Mouse (Mus musculus) heart, postnatal 14 days (tissue): Measurements from ENCODE around the gene Hrh3. TPM values are rescaled to one million over a fixed set of nuclear protein-coding genes. Genes with fewer than 3 reads are reported as not detected.

ENCODE experiments used
- DNase-seq, 2 experiments: peaks; one replicate each; pipeline ENCODE4 v3.0.0; 2021 to 2022
- intact Hi-C: fragments of 180-260 bp; cut with DNase I; formaldehyde crosslinking; loops from one replicate; pipeline ENCODE4 v1.15.1; 2025
- total RNA-seq, 2 experiments: library from RNA; stranded (reverse); gene quantifications; 2 replicates each; pipeline ENCODE4 v1.2.3; 2021

Hrh3 gene
- total RNA-seq, 2 experiments from 2014 or later, result not detected

DNA sequence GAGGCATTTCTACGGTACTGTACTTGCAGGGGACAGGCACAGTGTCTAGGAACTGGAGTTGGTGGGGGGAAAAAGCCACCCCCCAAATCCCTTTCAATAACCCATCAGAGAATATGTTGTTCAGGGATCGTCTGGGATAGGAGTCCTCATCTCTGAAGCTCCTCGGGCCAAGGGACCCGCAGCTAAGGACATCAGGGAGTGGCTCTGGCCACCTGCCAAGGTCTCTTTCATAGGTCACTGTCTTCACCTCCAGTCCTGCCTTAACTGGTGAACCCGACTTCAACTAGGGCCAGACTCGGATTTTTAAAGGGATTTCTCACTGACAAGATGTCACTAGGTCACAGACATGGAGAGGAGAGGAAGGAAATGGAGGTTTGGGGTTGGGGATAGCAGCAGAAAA is 4.0 kb upstream of the Hrh3 start:
- DNase-seq, result no peak

GRCm38 (mm10) chr2:180107081-180107480 is 2.8 kb upstream of the Hrh3 start:
- DNase-seq, result no peak
- intact Hi-C loops, result no loop called here

More for the DNA sequence above, 4.0 kb upstream of the Hrh3 start:
- intact Hi-C loops, result no loop called here

- no peak for DNase-seq
- intact Hi-C loops, result no loop called here
Observed at GRCm38 (mm10) chr2:180105441-180106190, 1.3 kb upstream of the Hrh3 start.

DNA sequence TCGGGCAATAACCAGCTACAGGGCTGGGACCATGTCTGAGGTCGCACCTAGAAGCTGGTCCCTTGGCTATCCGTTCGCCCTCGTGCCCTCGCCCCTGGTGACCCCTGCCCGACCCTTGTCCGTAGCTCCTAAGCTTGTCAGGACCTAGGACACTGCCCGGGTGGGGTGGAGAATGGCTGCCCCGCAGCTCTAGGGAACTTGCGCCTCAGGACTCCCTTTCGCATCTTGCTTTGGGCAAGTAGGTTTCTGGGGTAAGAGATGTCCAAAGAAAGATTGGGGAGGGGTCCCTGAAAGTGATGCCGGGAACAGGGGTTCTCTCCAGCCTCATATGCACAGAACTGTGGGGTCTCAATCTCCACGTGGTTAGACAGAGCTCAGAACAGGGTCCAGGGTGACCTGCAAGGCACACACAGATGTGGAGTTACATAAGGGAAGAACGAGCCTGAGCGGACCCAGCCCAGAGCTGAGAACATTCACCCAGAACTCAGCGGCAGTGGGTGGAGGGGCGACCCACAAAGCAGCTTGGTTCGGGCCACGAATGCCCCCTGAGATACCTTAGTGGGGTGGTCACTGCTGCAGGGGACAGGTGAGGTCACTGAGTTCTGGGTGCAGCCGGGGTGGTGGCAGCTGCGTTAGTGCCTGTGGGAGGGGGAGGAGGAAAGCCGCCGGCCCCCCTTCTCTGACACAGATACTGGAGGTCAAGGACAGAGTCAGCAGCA is 530 bp upstream of the Hrh3 start:
- intact Hi-C loops, result no loop called here
- no peak for DNase-seq

GRCm38 (mm10) chr2:180103151-180103977 is 924 bp downstream of the Hrh3 start:
- intact Hi-C loops, result no loop called here
- DNase-seq, result no peak

- DNase-seq, result no peak
- intact Hi-C loops, result no loop called here
Observed at GRCm38 (mm10) chr2:180099529-180099928, 4.8 kb downstream of the Hrh3 start.

- intact Hi-C loops, result no loop called here
- no peak for DNase-seq
Observed at GRCm38 (mm10) chr2:180098167-180098566, 6.1 kb downstream of the Hrh3 start.

DNA sequence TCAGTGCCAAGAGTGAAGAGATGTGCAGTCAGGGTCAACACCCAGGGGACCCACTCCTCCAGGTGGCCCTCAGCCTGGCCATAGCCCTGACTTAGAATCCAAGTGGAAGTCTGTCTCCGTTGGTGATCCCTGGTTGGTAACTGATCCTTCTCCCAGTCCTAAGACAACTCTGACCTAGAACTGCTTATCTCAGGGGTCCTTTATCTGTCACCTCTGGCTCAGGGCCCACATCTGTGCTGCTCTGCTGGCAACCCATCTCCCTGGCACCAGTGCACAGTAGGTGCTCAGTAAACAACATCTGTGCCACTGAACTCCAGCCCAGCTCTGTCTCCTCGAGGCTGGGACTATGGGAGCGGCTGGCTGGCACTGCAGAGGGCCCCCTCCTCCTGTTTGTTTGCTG is 6.7 kb downstream of the Hrh3 start:
- no peak for DNase-seq
- intact Hi-C loops, result no loop called here

DNA sequence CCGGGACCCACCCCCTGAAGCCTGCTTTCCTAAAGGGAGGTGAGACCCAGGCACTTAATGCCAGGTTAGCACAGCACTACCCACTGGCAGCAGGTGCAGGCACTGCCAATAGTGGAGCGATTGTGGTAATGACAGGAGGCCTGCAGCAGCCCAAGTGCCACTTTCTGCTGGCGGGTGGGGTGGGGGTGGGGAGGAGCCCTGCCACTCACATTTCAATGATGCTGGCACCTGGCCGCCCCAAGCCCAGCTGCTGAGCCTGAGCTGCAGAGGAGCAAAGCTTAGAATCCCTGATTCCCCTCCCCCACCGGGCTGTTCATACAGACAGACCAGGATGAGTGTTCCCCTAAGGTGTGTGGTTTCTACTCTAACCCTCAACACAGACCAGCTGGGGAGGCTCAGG is 8.6 kb downstream of the Hrh3 start:
- no peak for DNase-seq
- intact Hi-C loops, result no loop called here

GRCm38 (mm10) chr2:180090285-180090684 is 14.0 kb downstream of the Hrh3 start:
- DNase-seq, result no peak
- intact Hi-C loops, result no loop called here

GRCm38 (mm10) chr2:180087472-180087871 is 16.8 kb downstream of the Hrh3 start:
- intact Hi-C loops, result no loop called here

GRCm38 (mm10) chr2:180086637-180087027 is 17.7 kb downstream of the Hrh3 start:
- intact Hi-C loops, result no loop called here
- DNase-seq, result no peak

More at GRCm38 (mm10) chr2:180087472-180087871, 16.8 kb downstream of the Hrh3 start:
- DNase-seq, result no peak

- intact Hi-C loops, result no loop called here
- DNase-seq, result no peak
Observed at GRCm38 (mm10) chr2:180085926-180086636, 18.2 kb downstream of the Hrh3 start.

DNA sequence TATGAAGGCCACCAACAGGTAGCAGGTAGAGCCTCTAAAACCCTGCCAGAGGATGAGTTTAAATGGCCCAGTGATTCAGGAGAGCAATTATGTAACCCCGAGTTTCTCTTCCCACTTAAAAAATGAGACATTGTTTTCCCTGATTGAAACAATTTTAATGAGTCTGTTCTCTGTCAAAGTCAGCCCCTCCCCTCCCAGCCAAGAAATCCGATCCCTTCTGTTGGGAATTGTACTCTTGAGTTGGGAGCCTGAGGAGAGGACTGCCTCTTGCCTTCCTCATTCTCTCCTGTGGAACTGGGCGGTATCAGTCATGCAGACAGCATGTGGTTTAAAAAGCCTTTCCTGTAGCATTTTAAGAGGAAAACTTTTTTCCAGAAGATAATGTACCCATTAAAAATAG is 19.7 kb downstream of the Hrh3 start:
- no peak for DNase-seq
- intact Hi-C loops, result no loop called here

DNA sequence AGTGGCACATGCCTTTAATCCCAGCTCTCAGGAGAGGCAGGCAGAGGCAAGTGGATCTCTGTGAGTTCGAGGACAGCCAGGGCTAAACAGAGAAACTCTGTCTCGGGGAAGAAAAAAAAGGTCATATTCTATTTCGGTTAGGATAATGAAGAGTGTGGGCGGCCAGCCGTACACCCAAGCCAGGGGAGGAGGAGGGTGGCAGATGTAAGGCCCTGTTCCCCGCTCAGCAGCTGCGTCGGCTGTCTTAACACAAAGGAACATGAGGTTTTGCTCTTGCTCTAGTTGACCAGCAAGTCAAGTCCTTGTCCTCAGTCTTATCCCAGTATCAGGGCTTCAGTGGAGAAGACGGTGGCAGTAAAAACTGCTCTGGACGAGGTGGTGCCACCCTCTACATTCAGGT is 21.2 kb downstream of the Hrh3 start:
- no peak for DNase-seq
- intact Hi-C loops, result no loop called here

DNA sequence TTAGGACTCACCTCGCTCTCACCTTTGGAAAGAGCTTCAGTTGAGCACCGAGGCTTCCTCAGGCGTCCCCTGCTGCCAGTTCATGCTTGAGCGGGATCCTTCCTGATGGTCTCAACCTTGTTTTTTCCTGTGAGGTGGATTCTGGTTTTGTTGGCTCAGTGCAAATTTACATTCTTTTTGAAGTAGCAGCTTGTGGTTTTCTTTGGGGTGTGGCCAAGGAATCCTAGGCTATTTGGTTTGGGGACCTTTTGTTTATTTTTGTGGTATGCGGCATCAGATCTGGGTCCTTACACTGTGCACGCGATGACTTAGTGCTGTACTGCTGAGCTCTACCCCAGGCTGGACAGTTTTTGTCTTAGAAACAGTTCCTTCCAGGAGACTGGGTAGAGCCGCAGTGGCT is 23.6 kb downstream of the Hrh3 start:
- intact Hi-C loops, result no loop called here
- no peak for DNase-seq

DNA sequence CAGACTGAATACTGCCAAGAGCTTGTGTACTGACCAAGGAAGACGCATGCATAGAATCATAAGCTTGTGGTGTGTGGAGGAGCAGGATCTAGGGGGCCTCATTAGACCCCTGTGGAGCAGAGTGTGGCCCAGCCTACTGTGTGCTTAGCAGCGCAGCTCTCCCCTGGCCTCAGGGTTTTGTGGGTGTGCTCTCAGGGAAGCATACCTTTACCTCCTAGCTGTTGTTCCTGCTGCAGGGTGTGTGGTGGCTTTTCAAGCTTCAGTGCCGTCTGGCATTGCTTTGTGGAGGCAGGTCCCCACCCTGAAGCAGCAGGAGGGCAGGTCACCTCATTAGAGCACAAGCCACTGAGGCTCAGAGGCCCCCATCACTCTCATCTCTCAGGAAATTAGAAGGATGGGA is 26.7 kb downstream of the Hrh3 start:
- DNase-seq, result no peak
- intact Hi-C loops, result no loop called here

DNA sequence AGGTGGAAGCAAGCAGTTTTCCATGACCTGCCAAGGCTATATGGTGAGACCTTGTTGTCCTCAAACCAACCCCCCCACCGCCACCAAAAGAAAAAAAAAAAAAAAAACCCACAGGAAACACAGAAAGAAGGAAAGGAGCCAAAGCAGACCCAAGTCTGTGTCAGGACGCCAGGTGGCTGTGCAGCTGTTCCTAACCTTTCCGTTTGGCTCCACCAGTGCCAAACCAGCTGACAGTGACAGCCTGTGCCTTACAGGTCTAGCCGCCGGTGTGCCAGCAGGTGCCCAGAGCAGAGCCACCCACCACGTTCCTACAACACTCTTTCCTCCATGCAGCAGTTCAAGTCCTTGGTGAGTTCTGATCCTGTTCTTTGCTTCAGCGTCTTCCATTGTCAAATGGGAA is 31.4 kb downstream of the Hrh3 start:
- no peak for DNase-seq
- intact Hi-C loops, result no loop called here

- intact Hi-C loops, result no loop called here
- DNase-seq, result no peak
Observed at GRCm38 (mm10) chr2:180071671-180072070, 32.6 kb downstream of the Hrh3 start.
